Mouse (Mus musculus) stomach, embryonic 14.5 days (tissue): ENCODE data around the gene Htt. TPM values are rescaled to one million over a fixed set of nuclear protein-coding genes. Genes with fewer than 3 reads are reported as not detected.

Experiments used
- ATAC-seq: fragments of 200-750 bp; cut with Nextera tagmentation; 2 replicates; pipeline ENCODE4 v1.8.0; 2017; ENCODE audit warnings: low read depth, moderate TSS enrichment; ENCODE audit not compliant: insufficient number of reproducible peaks, insufficient read depth, low FRiP score
- H3K27ac ChIP-seq: fragments of 300-500 bp; sonication (generic); 2 replicates; pipeline ENCODE4 v1.5.1; 2014; ENCODE audit warnings: mild to moderate bottlenecking, low read length, moderate library complexity, mixed read lengths
- H3K27me3 ChIP-seq: fragments of 300-500 bp; sonication (generic); 2 replicates; pipeline ENCODE4 v1.6.1; 2014; ENCODE audit warnings: low read length, control low read depth, mixed read lengths; ENCODE audit not compliant: control insufficient read depth, insufficient read depth
- H3K36me3 ChIP-seq: fragments of 300-500 bp; sonication (generic); 2 replicates; pipeline ENCODE4 v1.6.1; 2014; ENCODE audit warnings: mild to moderate bottlenecking, control low read depth, low read length, moderate library complexity, mixed read lengths; ENCODE audit not compliant: control insufficient read depth, insufficient read depth
- H3K4me1 ChIP-seq: fragments of 300-500 bp; sonication (generic); 2 replicates; pipeline ENCODE4 v1.6.1; 2014; ENCODE audit warnings: low read length, control low read depth, mixed read lengths; ENCODE audit not compliant: control insufficient read depth, insufficient read depth
- H3K4me2 ChIP-seq: fragments of 300-500 bp; sonication (generic); replicated peaks from 2 replicates; pipeline ENCODE4 v1.6.1; 2014; ENCODE audit warnings: low read depth, low read length, control low read depth
- H3K4me3 ChIP-seq: fragments of 300-500 bp; sonication (generic); 2 replicates; pipeline ENCODE4 v1.5.1; 2014; ENCODE audit warnings: low read depth, low read length, control low read depth
- H3K9ac ChIP-seq: fragments of 300-500 bp; sonication (generic); replicated peaks from 2 replicates; pipeline ENCODE4 v1.6.1; 2014; ENCODE audit warnings: low read depth, mild to moderate bottlenecking, control low read depth, low read length, moderate library complexity, mixed read lengths
- H3K9me3 ChIP-seq: fragments of 300-500 bp; sonication (generic); 2 replicates; pipeline ENCODE4 v1.6.1; 2016; ENCODE audit warnings: low read depth, low read length, control low read depth; ENCODE audit not compliant: control insufficient read depth
- WGBS: fragments of 180-500 bp; shearing (Covaris S2); extraction: QIAGEN DNeasy Blood & Tissue Kit; methylation state at CpG from one replicate; pipeline ENCODE4 v1.1.7; 2014; 5-methylcytosine and 5-hydroxymethylcytosine counted together
- polyA plus RNA-seq: library from polyadenylated mRNA; unstranded; fragments of >200 nt; fragmentation: Nextera tagmentation; extraction: Ambion mirVana; gene quantifications from 2 replicates; pipeline ENCODE4 v1.2.1, GENCODE M21; 2014

Gene Htt
- polyA plus RNA-seq, 1 experiment from 2014 or later = 26.2 TPM

- Histone ChIP-seq H3K4me2 (no peak overlapping the region), H3K27ac (peak overlapping the region; percentile 33), H3K4me3 (no peak overlapping the region), H3K27me3 (no peaks in the 10 kb centered on the region), H3K36me3 (peaks cover 29% of the 10 kb centered on the region), H3K9me3 (no peaks in the 10 kb centered on the region), H3K4me1 (no peaks in the 10 kb centered on the region), H3K9ac (no peak overlapping the region)
- 96% methylated on average over 1 of the region's 1 CpGs for WGBS
- ATAC-seq = no peak
These were observed 148.3 kb downstream of the Htt start for GRCm38 (mm10) chr5:34909634-34910503.

- Histone ChIP-seq H3K4me2 (no peak overlapping the region), H3K9me3 (no peaks in the 10 kb centered on the region), H3K4me1 (no peaks in the 10 kb centered on the region), H3K4me3 (no peak overlapping the region), H3K36me3 (peaks cover 28% of the 10 kb centered on the region), H3K27me3 (no peaks in the 10 kb centered on the region), H3K27ac (no peak overlapping the region), H3K9ac (no peak overlapping the region)
- WGBS = 85% methylated on average over 4 of the region's 4 CpGs
- no peak for ATAC-seq
These were observed 148.9 kb downstream of the Htt start for GRCm38 (mm10) chr5:34910504-34910815.

- Histone ChIP-seq H3K27ac (no peak overlapping the region), H3K4me1 (peaks cover 4% of the 10 kb centered on the region; the same call in 1 of the 2 replicates), H3K4me2 (no peak overlapping the region), H3K9me3 (no peaks in the 10 kb centered on the region), H3K36me3 (no peaks in the 10 kb centered on the region), H3K4me3 (no peak overlapping the region), H3K9ac (no peak overlapping the region), H3K27me3 (no peaks in the 10 kb centered on the region)
- peak; percentile 56; the same call in 1 of the 2 replicates for ATAC-seq
- WGBS = 15% methylated on average over 1 of the region's 1 CpGs
These were observed 154.3 kb downstream of the Htt start for GRCm38 (mm10) chr5:34915801-34916200.

GRCm38 (mm10) chr5:34917234-34917655 lies 155.7 kb downstream of the Htt start:
- H3K4me1 ChIP-seq = peaks cover 4% of the 10 kb centered on the region; the same call in 1 of the 2 replicates
- no peak overlapping the region for H3K4me3 ChIP-seq
- no peaks in the 10 kb centered on the region for H3K36me3 ChIP-seq
- H3K27me3 ChIP-seq = no peaks in the 10 kb centered on the region
- H3K9ac ChIP-seq = no peak overlapping the region
- no peak overlapping the region for H3K27ac ChIP-seq
- no peak overlapping the region for H3K4me2 ChIP-seq
- no peaks in the 10 kb centered on the region for H3K9me3 ChIP-seq
- WGBS = 42% methylated on average over 10 of the region's 10 CpGs
- ATAC-seq = no peak

GRCm38 (mm10) chr5:34918785-34919184 lies 157.2 kb downstream of the Htt start:
- no peaks in the 10 kb centered on the region for H3K9me3 ChIP-seq
- no peak overlapping the region for H3K9ac ChIP-seq
- 87% methylated on average over 3 of the region's 3 CpGs for WGBS
- no peak overlapping the region for H3K27ac ChIP-seq
- no peak overlapping the region for H3K4me3 ChIP-seq
- H3K27me3 ChIP-seq = no peaks in the 10 kb centered on the region
- no peak overlapping the region for H3K4me2 ChIP-seq
- H3K4me1 ChIP-seq = peaks cover 4% of the 10 kb centered on the region; the same call in 1 of the 2 replicates
- 0 out of 2 replicates have a peak, but pooled peaks cover 4% of the 10 kb centered on the region for H3K36me3 ChIP-seq
- no peak for ATAC-seq

GRCm38 (mm10) chr5:34922531-34922930 lies 161.0 kb downstream of the Htt start:
- no peak overlapping the region for H3K4me3 ChIP-seq
- no peaks in the 10 kb centered on the region for H3K27me3 ChIP-seq
- ATAC-seq = no peak
- 0 out of 2 replicates have a peak, but pooled peaks cover 4% of the 10 kb centered on the region for H3K36me3 ChIP-seq
- no peak overlapping the region for H3K4me2 ChIP-seq
- no peak overlapping the region for H3K9ac ChIP-seq
- H3K9me3 ChIP-seq = no peaks in the 10 kb centered on the region
- H3K4me1 ChIP-seq = no peaks in the 10 kb centered on the region; the same call in 1 of the 2 replicates
- 66% methylated on average over 6 of the region's 6 CpGs for WGBS
- no peak overlapping the region for H3K27ac ChIP-seq

GRCm38 (mm10) chr5:34923920-34924319 lies 162.4 kb downstream of the Htt start:
- 91% methylated on average over 4 of the region's 4 CpGs for WGBS

GRCm38 (mm10) chr5:34924519-34924918 lies 163.0 kb downstream of the Htt start:
- Histone ChIP-seq H3K4me3 (no peak overlapping the region), H3K9me3 (no peaks in the 10 kb centered on the region), H3K27me3 (no peaks in the 10 kb centered on the region), H3K36me3 (0 out of 2 replicates have a peak, but pooled peaks cover 4% of the 10 kb centered on the region), H3K9ac (no peak overlapping the region), H3K4me1 (no peaks in the 10 kb centered on the region), H3K4me2 (no peak overlapping the region), H3K27ac (no peak overlapping the region)
- no peak for ATAC-seq
- WGBS = 84% methylated on average over 7 of the region's 7 CpGs

More at GRCm38 (mm10) chr5:34923920-34924319, 162.4 kb downstream of the Htt start:
- no peaks in the 10 kb centered on the region for H3K27me3 ChIP-seq
- H3K4me1 ChIP-seq = no peaks in the 10 kb centered on the region
- H3K4me3 ChIP-seq = no peak overlapping the region
- H3K4me2 ChIP-seq = no peak overlapping the region
- 0 out of 2 replicates have a peak, but pooled peaks cover 4% of the 10 kb centered on the region for H3K36me3 ChIP-seq
- no peak overlapping the region for H3K27ac ChIP-seq
- no peak overlapping the region for H3K9ac ChIP-seq
- no peak for ATAC-seq
- H3K9me3 ChIP-seq = no peaks in the 10 kb centered on the region
